Mouse (Mus musculus) B cell, adult 2 months (primary cell): ENCODE results near the gene A3galt2.

Source experiments
- DNase-seq, 2 experiments: peaks; one replicate each; pipeline ENCODE4 v3.0.0; 2022

The A3galt2 gene

GRCm38 (mm10) chr4:128755064-128755463, at the start of gene A3galt2:
TSS of gene A3galt2 (plus strand) at chr4:128755364.
- DNase-seq: no peak

DNA sequence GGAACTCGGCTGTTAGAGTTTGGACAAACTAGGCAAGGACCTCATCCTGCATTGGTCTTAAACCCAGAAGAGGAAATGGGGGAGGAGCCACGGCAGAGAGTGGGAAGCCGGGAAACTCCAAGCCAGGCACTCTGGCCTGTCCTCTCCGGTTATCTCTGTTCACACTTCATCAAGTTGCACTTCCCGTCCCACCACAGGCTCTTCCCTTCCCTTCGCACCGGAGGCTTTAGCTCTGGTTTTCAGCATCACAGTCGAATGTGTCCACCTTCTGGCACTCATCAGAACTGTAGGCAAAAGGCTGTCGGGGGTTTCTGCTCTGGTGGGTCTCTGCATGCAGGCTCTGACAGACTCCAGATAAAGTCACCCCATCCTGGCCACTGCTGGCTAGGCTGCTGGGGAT, 48.5 kb upstream of the A3galt2 start:
- DNase-seq: no peak

GRCm38 (mm10) chr4:128707384-128707783, 47.8 kb upstream of the A3galt2 start:
- DNase-seq: no peak

DNA sequence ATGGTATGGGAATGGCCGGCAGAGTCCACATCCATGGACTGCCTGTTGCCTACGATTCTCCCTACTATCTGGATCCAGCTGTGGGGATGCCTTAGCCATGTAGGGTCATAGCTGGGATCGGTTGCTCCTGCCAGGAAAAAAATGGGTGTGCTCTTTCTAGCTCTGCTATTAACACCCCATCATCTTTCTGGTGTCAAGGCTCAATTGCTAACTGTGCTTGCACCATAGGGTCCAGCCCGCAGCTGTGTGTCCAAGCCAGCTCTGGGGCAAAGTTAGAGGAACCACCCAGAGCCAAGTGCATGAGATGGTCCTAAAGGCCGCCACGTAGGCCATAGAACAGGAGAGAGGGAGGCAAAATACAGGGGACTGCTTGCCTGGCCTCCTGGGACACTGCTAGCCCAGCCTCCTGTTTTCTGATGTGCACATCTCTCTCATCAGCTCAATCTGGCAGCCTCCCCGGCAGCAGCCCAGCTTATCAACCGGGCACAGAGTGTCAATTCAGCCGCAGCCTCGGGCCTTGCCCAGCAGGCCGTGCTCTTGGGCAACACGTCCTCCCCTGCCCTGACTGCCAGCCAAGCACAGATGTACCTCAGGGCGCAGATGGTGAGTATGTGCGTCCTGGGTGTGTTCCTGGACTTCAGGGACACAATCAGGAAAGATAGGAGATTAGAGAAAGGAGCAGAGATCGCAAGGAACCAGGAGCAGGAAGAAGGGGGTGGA, 45.9 kb upstream of the A3galt2 start:
- no peak for DNase-seq

DNA sequence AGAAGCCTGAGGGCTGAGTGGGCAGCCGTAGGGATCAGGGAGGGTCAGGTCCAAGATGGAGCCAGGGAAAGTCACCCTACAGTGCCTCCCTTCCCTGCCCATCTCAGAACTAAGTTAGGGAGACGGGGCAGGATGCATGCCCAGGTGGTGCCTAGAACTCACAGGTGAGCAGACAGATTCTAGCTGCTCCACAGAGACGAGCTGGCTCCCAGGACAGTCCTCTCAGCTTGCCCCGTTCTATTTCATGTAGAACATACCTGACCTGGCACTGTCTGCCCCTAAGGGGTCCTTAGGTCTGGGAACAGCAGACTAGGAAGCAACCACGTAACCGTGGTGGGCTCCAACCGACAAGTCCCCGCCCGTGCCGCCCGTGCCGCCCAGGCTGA, 45.4 kb upstream of the A3galt2 start:
- DNase-seq: no peak

- DNase-seq: no peak
Observed at GRCm38 (mm10) chr4:128710286-128710685, 44.9 kb upstream of the A3galt2 start.

DNA sequence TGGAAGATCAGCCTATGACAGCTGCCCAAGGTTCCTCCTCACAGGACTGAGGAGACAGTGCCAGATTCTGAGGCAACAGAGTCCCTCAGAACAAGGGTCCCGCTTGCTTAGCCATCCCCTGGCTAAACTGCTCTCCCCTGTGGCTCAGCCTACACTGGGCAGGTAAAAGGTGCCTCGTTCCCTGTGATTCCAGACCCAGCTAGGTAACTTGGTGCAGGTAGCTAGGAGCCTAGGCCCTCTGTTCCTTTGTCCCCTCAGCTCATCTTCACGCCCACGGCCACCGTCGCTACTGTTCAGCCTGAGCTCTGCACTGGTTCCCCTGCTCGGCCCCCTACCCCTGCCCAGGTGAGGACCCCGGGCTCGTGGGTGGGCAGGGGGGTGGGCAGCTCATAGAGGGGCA, 44.4 kb upstream of the A3galt2 start:
- no peak for DNase-seq

DNA sequence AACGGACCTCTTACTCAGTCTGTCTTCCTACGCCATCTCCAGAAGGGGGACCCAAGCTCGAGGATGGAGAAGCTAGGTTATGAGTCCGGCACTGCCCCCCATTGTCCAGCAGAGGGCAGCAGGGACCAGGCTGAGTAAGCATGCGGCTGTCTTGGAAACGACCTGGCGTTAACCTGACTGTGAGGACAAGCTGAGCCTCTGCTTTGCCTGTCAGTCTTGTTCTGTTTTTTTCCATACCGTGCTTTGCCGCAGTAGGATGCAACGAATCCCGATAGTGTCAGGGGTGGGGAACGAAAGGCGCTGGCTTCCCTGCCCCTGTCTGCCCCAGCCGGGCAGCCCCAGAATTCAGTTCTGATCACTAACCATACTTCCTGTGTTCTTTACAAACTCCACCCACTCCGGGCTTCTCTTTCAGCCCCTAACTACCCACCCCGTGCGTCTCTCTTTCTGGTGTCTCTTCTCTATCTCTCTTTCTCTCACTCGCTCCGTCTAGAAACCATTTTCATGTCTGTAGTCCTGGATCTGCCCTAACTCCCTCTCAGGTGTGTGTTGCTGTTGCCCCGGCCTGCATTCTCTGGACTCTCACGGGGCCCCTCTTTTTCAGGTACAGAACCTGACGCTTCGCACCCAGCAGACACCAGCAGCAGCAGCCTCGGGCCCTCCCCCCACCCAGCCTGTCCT, 43.6 kb upstream of the A3galt2 start:
- peak; percentile 95 to 96 for DNase-seq

GRCm38 (mm10) chr4:128712136-128712655, 43.0 kb upstream of the A3galt2 start:
- DNase-seq: peak in 1 of 2 experiments; percentile 40

DNA sequence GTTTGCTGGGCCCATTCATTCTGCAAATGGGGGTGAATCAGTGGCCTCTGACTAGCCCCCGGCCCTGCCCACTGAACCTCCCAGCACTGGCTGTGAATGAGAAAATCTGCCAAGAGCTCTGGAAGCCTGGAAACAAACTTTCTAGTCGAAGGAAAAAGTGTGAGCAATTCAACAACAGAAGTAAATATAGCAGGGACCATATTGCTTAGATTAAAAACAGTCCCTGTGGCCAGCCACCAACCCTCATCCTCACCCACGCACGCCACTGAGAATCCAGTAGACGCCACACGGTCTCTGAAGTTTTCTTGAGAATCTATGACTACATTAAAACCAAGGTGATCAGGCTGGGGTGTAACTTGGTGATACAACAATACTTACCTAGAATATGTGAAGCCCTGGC, 42.2 kb upstream of the A3galt2 start:
- no peak for DNase-seq

- DNase-seq: no peak
Observed at GRCm38 (mm10) chr4:128715241-128716204, 39.6 kb upstream of the A3galt2 start.

DNA sequence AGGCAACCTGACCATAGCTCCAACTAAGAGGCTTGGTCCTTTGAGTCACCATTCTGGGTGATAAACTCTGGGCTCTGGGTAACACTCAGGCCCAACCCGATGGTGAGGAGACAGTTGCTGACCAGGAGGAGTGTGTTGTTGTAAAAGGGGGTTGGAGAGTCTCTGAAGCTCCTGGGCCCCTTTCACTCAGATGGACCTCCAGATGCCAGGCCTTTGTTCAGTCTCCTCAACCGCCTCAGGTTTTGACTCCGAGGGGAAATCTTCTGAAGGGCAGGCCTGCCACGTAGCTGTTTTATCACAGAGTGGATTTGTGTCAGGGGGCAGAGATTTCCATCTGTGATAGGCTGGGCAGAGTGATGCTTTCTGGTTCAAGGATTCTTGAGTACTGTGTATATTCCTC, 38.9 kb upstream of the A3galt2 start:
- no peak for DNase-seq

DNA sequence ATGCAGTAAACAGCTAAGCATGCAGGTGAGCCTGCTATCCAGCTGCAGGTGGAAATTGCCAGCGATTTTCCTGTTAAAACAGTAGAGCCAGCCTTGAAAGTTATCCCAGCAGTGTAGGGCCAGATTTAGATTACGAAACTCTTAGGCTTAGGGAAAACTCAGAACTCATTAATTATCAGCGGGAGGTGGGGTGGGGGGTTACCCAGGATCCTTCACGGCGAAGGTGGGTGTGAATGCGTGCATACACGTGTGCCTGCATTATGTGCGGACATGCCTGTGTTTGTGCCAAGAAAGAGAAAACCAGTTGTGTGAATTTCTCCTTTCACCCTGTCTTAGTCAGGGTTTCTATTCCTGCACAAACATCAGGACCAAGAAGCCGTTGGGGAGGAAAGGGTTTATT, 38.4 kb upstream of the A3galt2 start:
- no peak for DNase-seq

DNA sequence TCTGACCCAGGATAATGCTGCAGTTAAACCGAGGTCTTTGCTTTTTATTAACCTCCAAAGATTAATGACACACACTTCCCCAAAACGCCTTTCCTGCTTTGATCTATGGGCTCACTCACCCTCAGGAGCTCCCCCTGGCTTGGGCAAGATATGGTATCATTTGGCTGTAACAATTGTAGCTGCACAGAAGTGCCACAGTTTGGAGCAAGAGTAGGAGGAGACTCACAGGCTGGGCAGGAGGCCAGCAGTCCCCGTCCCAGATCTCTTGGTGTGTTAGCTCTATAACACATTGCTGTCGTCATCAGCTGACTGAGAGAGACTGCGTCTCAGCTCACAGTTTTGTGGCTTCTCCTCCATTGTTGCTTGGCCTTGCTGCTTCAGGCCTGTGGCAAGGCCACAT, 35.1 kb upstream of the A3galt2 start:
- DNase-seq: no peak

DNA sequence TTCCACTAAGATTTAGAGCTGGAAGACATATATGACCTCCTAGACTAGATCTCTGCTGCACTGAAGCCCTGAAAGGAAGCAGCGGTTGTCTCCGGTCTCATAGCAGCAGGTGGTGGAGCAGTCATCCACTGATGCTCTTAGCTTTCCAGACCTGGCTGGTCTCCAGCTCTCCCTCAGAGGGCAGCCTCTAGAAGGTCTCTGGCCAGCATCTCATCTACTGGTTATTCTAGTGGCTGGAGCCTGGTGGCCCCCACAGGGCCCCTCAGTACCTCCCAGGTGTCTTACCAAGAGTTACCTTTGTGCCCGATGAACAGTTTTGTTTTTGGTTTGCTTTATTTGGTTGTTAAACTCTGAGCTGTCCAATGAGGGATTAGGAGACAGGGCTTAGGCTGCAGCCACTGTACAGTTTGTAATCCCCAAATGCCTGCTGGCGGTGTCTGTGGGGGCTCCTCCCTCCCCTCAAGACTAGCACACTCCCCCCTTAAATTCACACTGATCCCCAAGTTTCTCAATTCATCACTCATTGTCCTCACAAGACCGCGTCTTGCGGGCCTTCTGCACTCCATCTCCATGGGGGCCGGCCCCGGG, 34.0 kb upstream of the A3galt2 start:
- no peak for DNase-seq

- DNase-seq: no peak
Observed at GRCm38 (mm10) chr4:128721761-128722160, 33.4 kb upstream of the A3galt2 start.

DNA sequence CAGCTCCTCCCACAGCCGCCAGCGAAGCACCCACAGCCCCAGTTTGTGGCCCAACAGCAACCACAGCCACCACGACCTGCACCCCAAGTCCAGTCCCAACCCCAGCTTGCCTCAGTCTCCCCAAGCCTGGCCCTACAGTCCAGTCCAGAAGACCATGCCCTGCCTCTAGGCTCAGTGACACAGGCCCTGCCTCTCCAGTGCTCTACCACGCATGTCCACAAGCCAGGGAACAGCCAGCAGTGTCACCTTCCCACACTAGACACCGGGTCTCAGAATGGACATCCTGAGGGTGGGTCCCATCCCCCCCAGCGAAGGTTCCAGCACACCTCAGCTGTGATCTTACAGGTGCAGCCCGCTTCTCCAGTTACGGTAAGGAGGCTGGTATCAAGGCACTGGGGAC, 32.2 kb upstream of the A3galt2 start:
- DNase-seq: no peak

GRCm38 (mm10) chr4:128723431-128723830, 31.7 kb upstream of the A3galt2 start:
- no peak for DNase-seq

DNA sequence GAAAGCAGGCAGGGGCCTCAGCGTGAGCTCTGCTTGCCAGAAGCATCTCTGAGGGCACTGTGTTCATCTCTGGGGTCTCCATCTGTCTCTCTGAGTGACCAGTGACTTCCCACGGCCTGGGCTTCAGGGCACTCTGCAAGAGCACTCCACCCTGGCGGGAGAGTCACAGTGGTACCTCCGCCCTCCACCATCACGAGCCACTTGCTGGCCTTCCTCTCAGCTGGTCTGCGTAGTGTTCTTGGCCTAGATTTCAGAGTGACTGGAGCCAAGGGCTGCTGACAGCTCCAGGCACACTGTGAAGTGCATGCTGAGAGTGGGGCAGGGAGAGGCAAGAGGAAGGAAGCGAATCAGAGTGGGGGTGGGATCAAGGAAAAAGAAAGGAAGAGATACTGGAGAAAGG, 31.1 kb upstream of the A3galt2 start:
- no peak for DNase-seq

DNA sequence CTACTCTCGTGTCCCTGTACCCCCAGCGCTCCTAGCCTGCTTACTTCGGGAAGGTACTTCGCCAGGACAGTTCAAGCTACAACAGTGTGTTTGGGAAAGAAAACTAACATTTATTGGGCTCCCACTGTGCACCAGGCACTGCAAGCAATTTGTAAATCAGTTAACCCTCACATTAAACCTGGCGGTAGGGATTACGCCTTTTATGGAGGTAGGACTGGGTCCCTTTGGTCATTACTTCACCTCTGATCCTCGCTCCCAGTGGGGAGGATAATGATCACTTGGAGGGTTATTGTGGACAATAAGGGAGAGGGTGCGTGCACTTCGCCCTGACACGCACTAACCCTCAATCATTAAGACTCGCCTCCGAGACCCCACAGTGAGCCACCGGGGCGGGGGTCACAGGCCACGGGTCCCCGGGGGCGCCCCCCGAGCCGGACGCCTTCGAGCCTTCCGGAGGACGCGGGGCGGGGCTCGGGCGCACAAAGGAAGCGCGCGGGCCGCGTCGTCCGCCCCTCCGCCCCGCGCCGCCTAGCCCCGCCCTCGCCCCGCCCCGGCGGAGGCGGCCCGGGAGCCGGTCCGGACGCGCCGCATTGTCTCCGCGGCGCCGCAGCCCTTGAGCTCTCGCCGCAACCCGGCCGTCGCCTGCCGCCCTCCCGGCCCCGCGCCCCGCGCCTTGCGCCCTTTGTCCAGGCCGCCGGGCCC, 28.0 kb upstream of the A3galt2 start:
- peak; percentile 86 to 89 for DNase-seq

DNA sequence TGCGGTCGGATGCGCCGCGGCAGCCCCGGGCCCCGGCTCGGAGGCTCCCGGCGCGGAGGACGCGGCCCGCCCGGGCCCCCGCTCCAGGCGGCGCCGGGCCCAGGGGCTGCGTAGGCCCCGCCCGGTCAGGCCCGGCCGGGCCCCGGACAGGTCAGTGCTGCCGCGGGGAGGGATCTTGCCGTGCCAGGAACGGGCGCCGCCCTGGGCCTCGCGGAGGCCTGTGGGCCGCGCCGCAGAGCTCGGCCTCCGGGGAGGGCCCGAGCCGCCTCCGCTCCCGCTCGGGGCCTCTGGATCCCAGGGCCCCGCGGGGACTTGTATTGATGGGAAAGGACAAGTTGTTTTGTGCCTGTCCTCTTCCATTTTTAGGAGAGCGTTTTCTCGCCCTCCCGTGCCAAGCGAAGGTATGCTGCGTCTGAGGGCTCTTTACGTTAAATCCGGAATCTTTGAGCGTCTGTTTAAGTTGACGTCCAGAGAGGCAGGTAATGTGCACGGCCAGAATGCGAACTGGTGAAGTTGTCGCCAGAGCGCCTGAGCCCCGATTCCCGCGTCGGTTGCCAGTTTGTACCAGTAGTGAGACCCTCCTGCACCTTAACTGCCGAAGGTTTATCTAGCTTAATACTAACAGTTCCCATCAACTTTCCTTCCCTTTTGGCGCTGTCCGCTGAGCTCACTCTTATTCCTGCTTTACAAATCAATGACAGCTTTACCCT, 27.3 kb upstream of the A3galt2 start:
- peak; percentile 43 to 54 for DNase-seq
